Mouse (Mus musculus) midbrain, postnatal 0 days (tissue): ENCODE measurements around the gene Sema5a. TPM values are rescaled to one million over a fixed set of nuclear protein-coding genes. Genes with fewer than 3 reads are reported as not detected.

ENCODE experiments used
- ATAC-seq: fragments of 200-750 bp; cut with Nextera tagmentation; 2 replicates; pipeline ENCODE4 v1.8.0; 2017; ENCODE audit warnings: moderate number of reproducible peaks, mild to moderate bottlenecking, moderate TSS enrichment, moderate library complexity; ENCODE audit not compliant: low FRiP score
- DNase-seq: peaks from one replicate; pipeline ENCODE4 v3.0.0-alpha.2; 2015; ENCODE audit warnings: low spot score
- H3K27ac ChIP-seq: fragments of 300-500 bp; sonication (generic); 2 replicates; pipeline ENCODE4 v1.5.1; 2014; ENCODE audit warnings: low read depth, mild to moderate bottlenecking, low read length, mixed read lengths
- H3K27me3 ChIP-seq: fragments of 300-500 bp; sonication (generic); 2 replicates; pipeline ENCODE4 v1.6.1; 2014; ENCODE audit warnings: low read length, control low read depth, mixed read lengths; ENCODE audit not compliant: insufficient read depth
- H3K36me3 ChIP-seq: fragments of 300-500 bp; sonication (generic); 2 replicates; pipeline ENCODE4 v1.6.1; 2014; ENCODE audit warnings: low read length, control low read depth, mixed read lengths; ENCODE audit not compliant: insufficient read depth
- H3K4me1 ChIP-seq: fragments of 300-500 bp; sonication (generic); 2 replicates; pipeline ENCODE4 v1.6.1; 2014; ENCODE audit warnings: mild to moderate bottlenecking, control low read depth, antibody characterized with exemption, low read length, mixed read lengths; ENCODE audit not compliant: insufficient read depth
- H3K4me2 ChIP-seq: fragments of 300-500 bp; sonication (generic); 2 replicates; pipeline ENCODE4 v1.6.1; 2014; ENCODE audit warnings: low read depth, mild to moderate bottlenecking, low read length, mixed read lengths; ENCODE audit not compliant: poor library complexity, severe bottlenecking
- H3K4me3 ChIP-seq: fragments of 300-500 bp; sonication (generic); 2 replicates; pipeline ENCODE4 v1.5.1; 2014; ENCODE audit warnings: low read depth, mild to moderate bottlenecking, low read length, moderate library complexity
- H3K9ac ChIP-seq: fragments of 300-500 bp; sonication (generic); replicated peaks from 2 replicates; pipeline ENCODE4 v1.6.1; 2014; ENCODE audit warnings: mild to moderate bottlenecking, low read length, moderate library complexity, mixed read lengths; ENCODE audit not compliant: poor library complexity, severe bottlenecking
- H3K9me3 ChIP-seq: fragments of 300-500 bp; sonication (generic); 2 replicates; pipeline ENCODE4 v1.6.1; 2016; ENCODE audit warnings: low read length, control low read depth
- CTCF ChIP-seq: IDR thresholded peaks from 2 replicates; pipeline ENCODE4 v1.5.1; 2016; ENCODE audit warnings: antibody characterized with exemption, mild to moderate bottlenecking
- WGBS: fragments of 180-500 bp; shearing (Covaris S2); extraction: QIAGEN DNeasy Blood & Tissue Kit; methylation state at CpG from one replicate; pipeline ENCODE4 v1.1.7; 2014; 5-methylcytosine and 5-hydroxymethylcytosine counted together
- polyA plus RNA-seq: library from polyadenylated mRNA; unstranded; fragments of >200 nt; fragmentation: Nextera tagmentation; extraction: Ambion mirVana; gene quantifications from 2 replicates; pipeline ENCODE4 v1.2.1, GENCODE M21; 2015
- total RNA-seq: library from RNA; depleted of rRNA; stranded (reverse); fragments of >200 nt; gene quantifications from 2 replicates; pipeline ENCODE4 v1.2.3, GENCODE M21; 2014

The Sema5a gene
- total and polyA plus RNA-seq, 2 experiments from 2014 or later = 5.8 to 26.5 TPM

DNA sequence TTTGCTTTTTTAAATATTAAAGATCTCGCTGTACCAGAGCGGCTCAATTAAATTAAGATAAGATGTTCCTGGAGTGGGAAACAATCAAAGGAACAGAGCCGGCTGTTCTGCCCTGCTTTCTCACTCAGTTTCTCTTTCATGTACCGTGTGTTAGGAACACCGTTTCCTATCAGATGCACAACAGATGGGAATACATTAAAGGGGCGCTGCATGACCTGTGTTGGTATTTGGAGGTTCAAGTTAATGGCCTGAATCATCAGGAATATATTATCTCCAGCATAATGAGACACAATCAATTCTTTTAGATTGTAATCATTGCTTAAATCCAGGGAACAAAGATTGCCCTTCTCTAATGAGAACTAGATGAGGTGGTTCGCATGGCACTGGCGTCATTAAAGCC lies 85.8 kb downstream of the Sema5a start:
- H3K4me1 ChIP-seq = 0 out of 2 replicates have a peak, but pooled peaks cover 14% of the 10 kb centered on the region
- no peak for TF ChIP-seq CTCF
- H3K4me2 ChIP-seq = no peak overlapping the region
- 61% methylated on average over 8 of the region's 8 CpGs for WGBS
- H3K27ac ChIP-seq = no peak overlapping the region
- no peak overlapping the region for H3K4me3 ChIP-seq
- no peak overlapping the region for H3K9ac ChIP-seq
- no peaks in the 10 kb centered on the region for H3K9me3 ChIP-seq
- DNase-seq = no peak
- ATAC-seq = no peak
- no peaks in the 10 kb centered on the region for H3K36me3 ChIP-seq
- H3K27me3 ChIP-seq = no peaks in the 10 kb centered on the region

DNA sequence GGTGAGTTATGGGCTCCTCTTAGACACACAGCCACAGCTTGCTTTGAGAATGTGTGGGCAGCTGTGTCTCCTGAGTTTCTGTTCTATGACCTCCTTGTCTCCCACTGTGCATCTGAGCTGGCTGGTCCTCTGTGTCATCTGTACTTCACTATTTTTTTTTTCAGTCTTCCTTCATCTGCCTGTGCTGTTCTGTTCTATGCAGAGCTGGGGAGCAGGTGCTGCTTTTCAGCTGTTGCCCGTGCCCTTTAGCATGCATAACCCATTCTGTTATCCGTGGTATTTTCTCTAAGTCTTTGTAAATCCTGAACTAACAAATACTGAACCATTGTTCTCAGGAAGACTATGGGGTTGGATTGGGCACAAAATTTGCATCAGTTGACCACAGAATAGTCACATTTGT lies 86.4 kb downstream of the Sema5a start:
- H3K9ac ChIP-seq = no peak overlapping the region
- no peaks in the 10 kb centered on the region for H3K36me3 ChIP-seq
- H3K4me3 ChIP-seq = no peak overlapping the region
- no peak overlapping the region for H3K4me2 ChIP-seq
- H3K27ac ChIP-seq = no peak overlapping the region
- DNase-seq = no peak
- no peaks in the 10 kb centered on the region for H3K9me3 ChIP-seq
- 27% methylated on average over 2 of the region's 2 CpGs for WGBS
- no peak for ATAC-seq
- 0 out of 2 replicates have a peak, but pooled peaks cover 14% of the 10 kb centered on the region for H3K4me1 ChIP-seq
- TF ChIP-seq CTCF = no peak
- H3K27me3 ChIP-seq = no peaks in the 10 kb centered on the region

DNA sequence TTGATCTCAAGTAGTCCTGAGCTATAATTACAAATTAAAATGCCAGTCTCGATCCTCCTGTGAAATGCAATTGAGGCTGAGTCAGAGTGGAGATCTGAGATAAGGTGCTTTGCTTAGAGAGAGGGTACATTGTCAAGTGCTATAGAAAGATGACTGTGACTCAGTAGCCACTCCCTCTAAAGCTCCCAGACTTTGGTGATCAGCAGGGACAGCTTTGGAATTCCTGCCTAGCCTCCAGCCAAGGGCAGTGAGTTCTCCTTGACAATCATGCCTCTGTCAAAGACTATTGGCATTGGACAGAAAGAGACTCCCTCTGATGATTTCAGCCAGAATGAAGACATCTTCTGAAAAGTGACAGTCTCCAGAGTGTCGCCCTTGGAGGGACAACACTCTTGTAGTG lies 88.8 kb downstream of the Sema5a start:
- H3K4me1 ChIP-seq = 0 out of 2 replicates have a peak, but pooled peaks cover 14% of the 10 kb centered on the region

DNA sequence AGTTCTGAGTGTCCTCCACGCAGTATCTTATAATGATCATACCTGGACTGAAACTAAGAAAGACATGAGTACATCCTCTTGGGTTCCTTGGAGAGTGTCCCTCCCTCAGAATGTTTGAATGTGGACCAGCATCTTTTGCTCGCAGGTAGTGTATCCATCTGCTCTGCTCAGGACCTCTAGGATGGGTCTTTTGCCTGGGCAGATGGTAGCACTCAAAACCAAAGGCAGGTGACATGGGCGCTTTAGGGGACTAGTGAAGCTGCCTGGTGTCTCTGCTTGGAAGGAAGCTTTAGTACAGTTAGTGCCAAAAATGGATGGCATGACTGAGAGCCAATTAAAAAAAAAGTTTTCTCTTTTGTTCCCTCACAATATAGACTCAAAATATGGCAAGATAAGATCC lies 93.2 kb downstream of the Sema5a start:
- H3K27ac ChIP-seq = no peak overlapping the region
- no peak overlapping the region for H3K4me2 ChIP-seq
- TF ChIP-seq CTCF = no peak
- ATAC-seq (no peak), DNase-seq (no peak)
- H3K4me3 ChIP-seq = no peak overlapping the region
- no peaks in the 10 kb centered on the region for H3K27me3 ChIP-seq
- H3K4me1 ChIP-seq = no peaks in the 10 kb centered on the region
- H3K36me3 ChIP-seq = no peaks in the 10 kb centered on the region
- no peak overlapping the region for H3K9ac ChIP-seq
- WGBS = 97% methylated on average over 3 of the region's 3 CpGs
- H3K9me3 ChIP-seq = no peaks in the 10 kb centered on the region

More for the DNA sequence above, 88.8 kb downstream of the Sema5a start:
- no peak overlapping the region for H3K4me3 ChIP-seq
- no peaks in the 10 kb centered on the region for H3K36me3 ChIP-seq
- no peak for TF ChIP-seq CTCF
- no peaks in the 10 kb centered on the region for H3K9me3 ChIP-seq
- ATAC-seq (no peak), DNase-seq (no peak)
- H3K4me2 ChIP-seq = no peak overlapping the region
- no peak overlapping the region for H3K9ac ChIP-seq
- no peak overlapping the region for H3K27ac ChIP-seq
- H3K27me3 ChIP-seq = no peaks in the 10 kb centered on the region
- WGBS = 83% methylated on average over 2 of the region's 2 CpGs

DNA sequence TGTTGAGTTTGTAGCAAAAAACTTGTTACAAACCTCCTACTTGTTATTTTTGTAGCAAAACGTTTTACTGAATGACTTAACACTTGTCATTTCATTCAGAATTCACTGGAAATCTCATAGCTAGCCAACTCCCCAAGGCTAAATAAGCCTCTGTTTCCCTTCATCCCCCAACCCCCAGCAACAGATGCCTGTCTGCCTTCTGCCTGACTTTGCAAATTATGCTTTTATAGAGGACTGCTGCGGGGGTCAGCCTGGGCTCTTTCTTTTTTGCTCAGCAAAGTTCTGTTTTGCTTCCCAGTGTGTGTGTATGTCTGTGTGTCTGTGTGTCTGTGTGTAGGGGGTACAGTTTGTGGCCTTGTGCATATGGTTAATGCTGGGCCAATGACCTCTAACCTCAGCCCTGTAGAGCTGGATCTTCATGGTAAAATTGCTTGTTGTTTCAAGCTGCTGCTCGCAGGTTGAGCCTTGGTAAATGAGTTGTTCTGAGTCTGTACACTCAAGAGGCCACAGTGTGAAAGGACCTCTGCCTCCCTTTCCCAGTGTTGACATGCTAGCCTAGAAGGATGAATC lies 94.2 kb downstream of the Sema5a start:
- Histone ChIP-seq H3K9ac (no peak overlapping the region), H3K36me3 (no peaks in the 10 kb centered on the region), H3K4me2 (no peak overlapping the region), H3K27me3 (no peaks in the 10 kb centered on the region), H3K4me1 (no peaks in the 10 kb centered on the region), H3K9me3 (no peaks in the 10 kb centered on the region), H3K4me3 (no peak overlapping the region), H3K27ac (no peak overlapping the region)
- ATAC-seq = no peak
- DNase-seq = no peak
- WGBS = 56% methylated on average over 3 of the region's 3 CpGs
- no peak for TF ChIP-seq CTCF

DNA sequence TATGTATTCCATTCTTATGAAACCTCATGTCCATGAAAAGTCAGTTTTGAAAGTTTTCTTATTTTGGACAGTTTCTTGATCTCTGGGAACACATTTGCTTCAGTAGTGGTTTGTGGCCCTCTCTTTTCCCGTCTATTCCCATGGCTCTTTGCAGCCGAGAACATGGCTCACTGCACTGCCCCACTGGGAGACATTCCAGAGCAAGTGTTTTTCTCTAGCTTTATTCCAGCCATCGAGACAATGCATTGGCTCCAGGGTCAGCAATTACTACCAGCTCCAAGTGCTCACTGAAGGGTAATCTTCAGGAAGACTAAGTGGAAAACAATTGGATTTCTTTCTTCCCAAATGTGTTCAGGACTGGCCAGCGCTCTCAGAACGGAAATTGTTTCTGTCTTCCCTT lies 94.8 kb downstream of the Sema5a start:
- Histone ChIP-seq H3K4me1 (no peaks in the 10 kb centered on the region), H3K9ac (no peak overlapping the region), H3K4me3 (no peak overlapping the region), H3K36me3 (no peaks in the 10 kb centered on the region), H3K4me2 (no peak overlapping the region), H3K9me3 (no peaks in the 10 kb centered on the region), H3K27me3 (no peaks in the 10 kb centered on the region), H3K27ac (no peak overlapping the region)
- ATAC-seq (no peak), DNase-seq (no peak)
- no peak for TF ChIP-seq CTCF
- WGBS = 59% methylated on average over 5 of the region's 5 CpGs
